Mouse (Mus musculus): ENCODE data around the gene Hist1h3h.
"Not testable (repeated sequence)": the region's sequence is repeated elsewhere in the genome, so short reads cannot be mapped to it uniquely, and the experiment has no call there.

GRCm38 (mm10) chr13:21717397-21718357 is at the start of gene Hist1h3h:
- not testable (repeated sequence) for TF ChIP-seq CTCF (IDR thresholded peaks at IDR 0.05; ENCODE audit: low read depth)
- TF ChIP-seq EP300 (IDR thresholded peaks at IDR 0.05; ENCODE audit: low read depth) = 0 out of 2 replicates have a peak, but pooled peaks have one; percentile 16

Data from liver, postnatal 0 days (tissue).